Mouse (Mus musculus): ENCODE data around the gene Slf2. TPM values are rescaled to one million over a fixed set of nuclear protein-coding genes. Genes with fewer than 3 reads are reported as not detected.
A peak's percentile ranks its signal among the peaks of the same experiment; 100 is the strongest.

Slf2 gene
- total RNA-seq, 1 experiment from 2014 or later, result 52.4 TPM

DNA sequence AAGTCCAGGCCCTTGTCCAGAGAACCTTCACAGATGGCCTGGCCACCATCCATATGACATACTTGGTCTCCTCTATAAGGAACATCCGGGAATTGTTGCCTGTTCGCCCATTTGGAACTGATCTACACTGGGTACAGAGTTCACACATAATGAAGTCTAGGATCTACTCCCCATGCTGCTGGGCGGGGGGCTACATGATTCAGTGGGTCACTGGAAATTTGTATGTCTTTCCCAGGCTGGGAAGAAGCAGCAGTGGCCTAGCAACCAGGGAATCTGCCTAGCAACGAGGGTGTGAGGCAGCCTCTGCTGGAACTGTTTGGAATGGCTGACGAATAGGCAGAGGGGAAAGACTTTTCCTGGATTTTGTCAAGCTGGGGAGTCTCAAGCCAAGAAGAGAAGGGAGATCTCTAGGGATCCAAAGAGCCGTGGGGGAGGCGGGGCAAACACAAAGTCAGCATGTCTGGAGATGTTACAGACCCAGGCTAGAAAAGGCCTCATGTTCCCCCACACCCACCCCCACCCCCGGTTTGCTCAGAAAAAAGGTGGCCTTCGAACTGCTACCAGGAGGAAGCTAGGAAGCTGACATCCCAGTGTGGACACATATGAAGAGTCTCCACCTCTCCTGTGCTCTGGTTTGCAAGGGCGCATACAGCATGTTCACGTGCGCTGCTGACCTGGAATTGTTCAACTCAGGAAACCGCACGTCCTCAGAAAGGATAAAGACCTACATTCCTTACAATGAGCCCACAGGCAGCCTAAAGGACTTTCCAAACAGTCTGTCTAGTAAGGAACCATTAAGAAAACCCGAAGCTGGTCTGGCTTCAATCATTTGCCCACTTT is 22.9 kb upstream of the Slf2 start:
- no peak for ATAC-seq (replicated peaks; ENCODE audit: low read depth, poor library complexity, severe bottlenecking)

DNA sequence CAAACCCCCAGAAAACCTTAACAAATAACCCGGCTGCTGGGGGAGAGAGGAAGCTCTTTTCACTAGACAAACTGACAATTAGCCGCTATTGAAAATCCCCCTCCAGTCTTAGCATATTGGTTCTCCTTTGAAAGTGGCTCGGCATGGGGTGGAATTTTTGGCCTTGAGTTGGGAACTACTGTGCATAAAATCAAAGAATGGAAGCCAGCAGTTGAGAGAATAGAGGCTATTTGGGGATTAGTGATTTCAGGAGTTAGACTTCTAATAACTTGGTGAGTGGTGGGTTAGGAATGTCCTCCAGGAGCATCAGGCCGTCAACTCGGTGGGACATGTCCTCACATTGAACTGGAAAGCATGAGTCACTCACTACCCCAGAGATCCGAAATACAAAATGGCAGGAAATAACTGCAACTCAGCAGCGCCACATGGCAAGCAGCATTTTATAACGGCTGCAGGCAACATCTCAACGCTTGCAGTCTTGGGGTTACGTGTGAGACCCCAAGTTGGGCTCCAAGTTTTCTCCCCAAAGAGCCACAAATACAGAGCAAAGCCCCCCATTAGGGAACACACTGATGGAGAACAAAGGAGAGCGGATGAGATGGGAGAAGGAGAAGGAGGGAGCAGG is 22.0 kb upstream of the Slf2 start:
- no peak for ATAC-seq (replicated peaks; ENCODE audit: low read depth, poor library complexity, severe bottlenecking)

DNA sequence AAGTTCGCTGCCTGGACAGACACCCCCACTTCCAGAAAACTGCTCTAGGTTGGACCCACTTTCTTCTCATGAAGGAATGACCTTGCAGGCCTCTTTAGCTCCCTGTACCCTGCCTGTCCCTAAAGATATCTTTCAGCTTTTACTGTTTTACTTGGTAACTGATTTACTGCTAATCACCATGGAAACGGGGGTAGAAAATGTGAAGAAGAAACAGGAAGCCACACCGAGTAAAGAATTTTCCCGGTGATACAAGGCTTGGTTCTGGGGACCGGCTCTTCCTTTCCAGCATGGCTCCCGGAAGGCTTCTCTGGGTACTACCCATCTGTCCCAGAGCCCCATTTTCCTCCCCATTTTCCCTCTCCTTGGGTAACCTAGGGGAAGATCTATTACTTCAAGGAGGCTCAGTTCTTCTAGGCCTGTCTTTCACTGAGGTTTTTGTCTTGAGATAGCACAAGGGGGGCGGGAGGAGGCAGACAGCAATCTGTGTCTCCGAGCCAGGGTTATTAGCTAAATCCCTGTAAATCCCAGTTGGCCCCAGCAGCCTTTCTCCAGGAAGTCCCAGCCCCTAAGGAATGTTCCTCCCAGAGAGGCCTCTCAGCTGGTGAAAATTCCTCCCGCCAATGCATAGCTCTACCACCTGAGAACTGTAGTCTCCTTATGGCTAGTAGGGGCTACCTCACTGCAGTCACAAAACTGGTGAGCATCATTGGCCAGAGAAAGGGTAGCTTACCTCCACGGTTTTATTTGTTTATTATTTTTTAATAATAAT is 16.3 kb upstream of the Slf2 start:
- no peak for ATAC-seq (replicated peaks; ENCODE audit: low read depth, poor library complexity, severe bottlenecking)

DNA sequence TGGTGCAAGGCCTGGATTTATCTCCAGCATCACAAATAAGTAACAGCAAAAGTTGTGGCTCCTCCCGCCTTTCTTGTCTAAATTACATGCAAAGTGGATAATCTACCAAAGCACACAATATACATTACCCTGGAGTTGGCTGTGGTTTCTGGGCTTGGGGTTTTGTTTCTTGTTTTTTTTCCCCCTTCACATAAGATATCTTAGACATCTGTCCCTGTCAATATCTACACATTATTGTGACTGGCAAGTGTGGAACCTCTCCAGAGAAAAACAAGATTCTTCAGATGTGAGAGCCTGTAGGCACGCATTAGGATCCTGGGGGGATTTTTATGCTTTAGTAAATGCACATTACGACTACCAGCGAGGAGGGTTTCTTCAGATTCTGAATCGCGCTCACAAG is 12.8 kb upstream of the Slf2 start:
- ATAC-seq (replicated peaks; ENCODE audit: low read depth, poor library complexity, severe bottlenecking), result no peak

DNA sequence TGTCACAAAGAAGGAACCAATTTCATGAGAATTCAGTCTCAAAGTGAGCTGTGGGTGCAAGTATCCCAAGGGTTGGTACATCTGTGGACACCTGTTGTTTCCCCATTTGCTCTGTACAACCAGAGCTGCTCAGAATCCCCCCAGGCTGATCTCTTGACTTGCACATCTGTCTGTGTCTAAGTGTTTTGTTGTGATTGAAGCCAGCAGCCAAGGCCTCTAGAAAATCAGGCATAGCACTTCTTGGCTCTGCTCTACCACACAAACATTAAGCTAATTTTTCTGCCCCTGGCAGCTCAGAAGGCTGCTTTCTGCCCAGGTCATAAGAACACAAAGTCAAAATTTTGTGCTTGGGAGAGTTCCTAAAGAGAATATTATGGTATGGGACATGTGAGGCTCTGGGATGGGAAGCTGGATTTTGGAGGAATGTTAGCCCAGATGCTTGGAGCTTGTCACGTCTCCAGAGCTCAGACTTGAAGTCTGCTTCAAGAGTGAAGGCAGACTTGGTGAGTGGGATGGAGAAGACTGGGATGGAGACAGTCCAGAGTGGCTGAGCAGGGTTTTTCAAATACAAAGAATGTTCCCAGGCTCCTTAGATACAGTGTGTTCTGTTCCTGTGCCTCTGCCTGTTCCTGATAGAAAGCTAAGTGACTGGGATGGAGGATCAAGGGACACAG is 9.3 kb upstream of the Slf2 start:
- no peak for ATAC-seq (replicated peaks; ENCODE audit: low read depth, poor library complexity, severe bottlenecking)

DNA sequence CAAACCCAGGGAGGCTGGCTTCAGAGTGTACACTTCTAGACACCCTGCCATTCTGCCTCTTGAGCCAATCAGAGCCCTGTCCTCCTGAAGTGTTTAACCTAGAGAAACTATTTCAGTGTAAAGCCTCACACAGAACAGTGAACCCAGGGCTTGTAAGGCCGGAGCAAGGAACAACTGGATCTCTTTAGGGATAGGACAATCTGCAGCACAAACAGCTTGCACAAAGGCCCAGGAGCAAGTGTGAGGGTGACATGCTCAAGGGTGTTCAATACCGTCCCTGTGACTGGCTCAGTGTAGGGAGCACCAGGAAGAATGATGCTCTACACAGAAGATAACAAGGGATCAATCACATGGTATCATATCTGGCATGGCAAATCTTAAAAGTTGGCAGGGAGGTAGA is 8.4 kb upstream of the Slf2 start:
- ATAC-seq (replicated peaks; ENCODE audit: low read depth, poor library complexity, severe bottlenecking), result no peak

DNA sequence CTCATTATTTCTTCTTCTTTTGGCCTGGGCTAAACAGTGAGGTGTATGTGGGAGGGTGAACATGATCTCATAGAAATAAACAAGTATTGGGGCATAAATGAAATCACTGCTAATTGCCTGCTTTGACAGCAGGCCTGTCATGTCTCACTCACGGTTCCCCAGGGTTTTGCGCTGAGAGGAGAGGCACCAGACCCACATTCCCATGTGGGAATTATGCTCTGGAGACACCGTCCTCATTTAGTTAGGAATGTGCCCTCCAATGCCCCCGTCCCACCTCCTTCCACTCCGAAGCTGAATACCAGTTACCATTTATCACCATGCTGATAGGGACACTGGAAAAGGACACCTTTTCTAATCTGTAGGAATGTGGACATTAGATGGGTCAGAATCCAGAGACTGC is 6.3 kb upstream of the Slf2 start:
- no peak for ATAC-seq (replicated peaks; ENCODE audit: low read depth, poor library complexity, severe bottlenecking)

DNA sequence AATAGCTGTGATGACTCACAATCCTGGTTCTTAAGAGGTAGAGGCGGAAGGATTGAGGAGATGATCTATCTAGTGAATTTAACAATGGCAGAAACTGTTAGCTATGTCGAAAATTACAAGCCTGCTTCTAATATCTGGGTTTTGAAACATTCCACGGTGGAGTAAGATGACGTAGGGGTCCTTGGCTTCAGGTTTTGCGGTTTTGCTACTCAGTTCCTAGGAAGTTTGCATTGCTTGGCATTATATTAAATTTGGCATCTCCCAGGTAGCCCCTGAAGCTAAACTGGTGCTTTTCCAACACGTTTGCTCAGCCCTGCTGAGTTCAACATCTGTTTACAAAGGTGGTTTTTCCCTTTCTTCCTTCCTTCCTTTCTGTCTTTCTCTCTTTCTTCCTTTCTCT is 4.2 kb upstream of the Slf2 start:
- no peak for ATAC-seq (replicated peaks; ENCODE audit: low read depth, poor library complexity, severe bottlenecking)

DNA sequence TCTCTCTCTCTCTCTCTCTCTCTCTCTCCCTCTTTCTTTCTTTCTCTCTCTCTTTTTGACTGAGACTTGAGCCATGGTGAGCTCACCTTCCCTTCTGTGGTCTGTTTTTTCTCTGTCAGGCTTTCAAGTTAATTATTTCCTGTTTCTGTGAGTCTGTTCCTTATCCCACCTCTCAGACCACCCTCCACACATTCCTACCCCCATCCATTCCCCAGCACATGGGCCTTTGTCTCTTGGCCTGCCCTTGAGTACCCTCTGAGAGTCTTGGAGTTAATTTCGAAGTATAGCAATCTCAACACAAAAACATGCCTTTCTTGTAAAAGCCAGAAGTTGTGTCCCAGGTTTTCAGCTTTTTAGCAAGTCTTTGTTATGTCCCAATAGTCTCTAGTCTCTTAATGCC is 3.7 kb upstream of the Slf2 start:
- ATAC-seq (replicated peaks; ENCODE audit: low read depth, poor library complexity, severe bottlenecking), result no peak

DNA sequence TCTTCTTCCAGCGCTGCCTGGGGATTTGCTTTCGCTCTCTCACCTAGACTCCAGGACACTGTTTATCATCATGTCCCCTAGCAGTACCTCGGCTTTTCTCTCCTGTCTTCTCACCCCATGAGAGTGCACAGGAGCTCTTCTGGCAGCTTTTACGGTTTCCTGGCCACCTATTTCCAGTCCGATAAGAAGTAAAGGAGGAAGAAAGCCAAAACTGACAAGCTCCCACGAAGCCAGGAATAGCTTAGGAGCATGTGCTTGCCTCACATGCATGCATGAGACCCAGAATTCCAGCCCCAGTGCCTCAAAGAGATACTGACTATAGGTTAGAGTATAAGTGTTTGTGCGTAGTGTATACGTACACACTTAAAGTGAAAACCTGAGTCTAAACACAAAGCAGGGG is 2.8 kb upstream of the Slf2 start:
- no peak for ATAC-seq (replicated peaks; ENCODE audit: low read depth, poor library complexity, severe bottlenecking)

DNA sequence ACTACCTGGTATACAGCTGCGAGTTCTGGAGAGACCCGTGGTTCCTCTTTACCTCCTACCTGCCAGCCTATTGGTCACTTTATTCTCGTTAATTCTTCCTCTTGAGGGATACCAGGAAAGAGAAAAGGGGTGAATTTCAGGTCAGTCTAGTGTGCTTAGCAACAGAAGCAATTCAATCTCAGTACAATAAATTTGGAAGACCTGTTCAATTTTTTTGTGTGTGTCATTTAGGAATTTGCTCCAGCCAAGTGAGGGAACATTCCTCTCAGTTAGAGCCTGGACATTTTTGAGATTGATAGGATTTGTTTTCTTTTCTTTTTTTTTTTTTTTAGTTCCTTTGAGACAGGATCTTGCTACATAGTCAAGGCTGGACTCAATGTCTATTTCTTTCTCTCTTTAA is 1.7 kb upstream of the Slf2 start:
- ATAC-seq (replicated peaks; ENCODE audit: low read depth, poor library complexity, severe bottlenecking), result no peak

DNA sequence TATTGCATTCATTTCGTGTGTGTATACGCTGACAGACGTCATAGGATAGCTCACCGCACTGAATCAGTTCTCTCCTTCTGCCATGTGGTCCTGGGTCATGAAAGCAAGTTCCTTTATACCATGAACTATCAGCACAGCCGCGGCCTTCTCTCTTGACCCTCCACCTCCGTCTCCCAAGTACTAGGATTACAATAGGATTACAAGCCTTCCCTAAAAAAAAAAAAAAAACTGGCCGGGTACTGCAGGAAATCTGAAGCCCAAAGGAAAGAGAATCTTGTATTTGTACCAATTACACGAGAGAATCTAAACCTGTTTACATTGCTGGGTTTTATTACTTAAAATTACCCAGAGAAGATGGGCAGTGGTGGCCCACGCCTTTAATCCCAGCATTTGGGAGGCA is 1.3 kb upstream of the Slf2 start:
- ATAC-seq (replicated peaks; ENCODE audit: low read depth, poor library complexity, severe bottlenecking), result no peak

DNA sequence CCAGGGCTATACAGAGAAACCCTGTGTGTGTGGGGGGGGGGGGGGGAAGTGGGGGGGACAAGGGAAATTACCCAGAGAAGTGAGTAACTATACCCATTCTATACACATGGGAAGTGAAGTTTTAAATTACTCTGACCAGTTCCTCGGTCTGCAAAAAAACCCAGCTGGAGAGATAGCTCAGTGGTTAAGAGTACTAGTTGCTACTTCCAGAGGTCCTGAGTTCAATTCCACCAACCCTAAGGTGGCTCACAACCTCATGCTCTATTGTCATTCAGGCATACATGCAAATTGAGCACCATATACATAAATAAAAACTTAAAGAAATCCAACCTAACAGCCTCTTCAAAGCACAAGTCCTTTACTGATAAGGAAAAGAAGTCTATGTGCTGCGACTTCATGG is 829 bp upstream of the Slf2 start:
- no peak for ATAC-seq (replicated peaks; ENCODE audit: low read depth, poor library complexity, severe bottlenecking)

DNA sequence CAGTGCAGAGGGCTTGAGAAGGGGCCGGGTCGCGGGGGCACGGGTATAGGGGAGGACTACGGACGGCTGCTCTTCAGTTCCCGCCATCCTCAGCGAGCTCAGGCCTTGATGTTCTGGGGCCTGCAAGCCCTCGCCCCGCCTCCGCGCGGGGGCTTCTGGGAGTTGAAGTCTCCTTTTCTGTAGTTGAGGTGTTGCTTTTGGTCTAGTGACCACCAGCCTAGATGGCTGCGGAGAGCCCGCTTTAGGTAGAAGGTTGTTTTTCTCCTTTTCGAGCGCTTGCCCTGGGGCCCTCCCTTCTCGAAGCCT is 456 bp downstream of the Slf2 start:
- peak; percentile 65 for ATAC-seq (replicated peaks; ENCODE audit: low read depth, poor library complexity, severe bottlenecking)

DNA sequence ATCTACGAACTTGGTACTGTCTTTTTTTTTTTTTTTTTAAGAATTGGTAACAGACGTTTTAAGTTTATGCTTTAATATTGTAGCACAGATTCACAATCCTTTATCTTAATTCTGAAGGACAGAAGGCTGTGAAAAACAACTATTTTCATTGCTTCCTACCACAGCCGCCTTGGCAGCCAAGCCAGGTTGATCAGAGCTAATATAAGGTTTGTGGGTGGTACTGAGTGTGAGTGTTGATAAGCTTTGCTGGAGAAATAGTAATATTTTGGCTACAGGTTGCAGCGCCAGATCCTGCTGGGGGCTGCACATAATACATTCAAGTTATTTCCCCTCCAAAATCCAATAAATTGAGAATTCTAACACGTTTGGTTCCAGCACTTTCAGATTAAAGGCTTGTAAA is 1.1 kb downstream of the Slf2 start:
- ATAC-seq (replicated peaks; ENCODE audit: low read depth, poor library complexity, severe bottlenecking), result no peak

DNA sequence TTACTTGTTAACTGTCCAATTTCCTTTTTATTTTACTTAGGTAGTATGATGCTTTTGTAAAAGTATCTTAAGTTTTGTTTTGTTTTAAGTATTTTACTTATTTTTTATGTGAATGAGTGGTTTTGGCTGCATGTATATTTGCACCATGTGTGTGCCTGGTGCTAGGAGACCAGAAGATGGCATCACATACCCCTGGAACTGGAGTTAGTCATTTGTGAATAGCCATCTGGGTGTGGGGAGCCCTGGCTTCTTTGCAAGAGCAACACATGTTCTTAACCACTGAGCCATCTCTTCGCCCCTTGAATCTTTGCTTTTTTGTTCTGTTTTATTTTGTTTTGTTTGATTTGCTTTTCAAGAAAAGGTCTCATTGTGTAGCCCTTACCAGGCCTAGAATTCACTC is 2.2 kb downstream of the Slf2 start:
- no peak for ATAC-seq (replicated peaks; ENCODE audit: low read depth, poor library complexity, severe bottlenecking)

DNA sequence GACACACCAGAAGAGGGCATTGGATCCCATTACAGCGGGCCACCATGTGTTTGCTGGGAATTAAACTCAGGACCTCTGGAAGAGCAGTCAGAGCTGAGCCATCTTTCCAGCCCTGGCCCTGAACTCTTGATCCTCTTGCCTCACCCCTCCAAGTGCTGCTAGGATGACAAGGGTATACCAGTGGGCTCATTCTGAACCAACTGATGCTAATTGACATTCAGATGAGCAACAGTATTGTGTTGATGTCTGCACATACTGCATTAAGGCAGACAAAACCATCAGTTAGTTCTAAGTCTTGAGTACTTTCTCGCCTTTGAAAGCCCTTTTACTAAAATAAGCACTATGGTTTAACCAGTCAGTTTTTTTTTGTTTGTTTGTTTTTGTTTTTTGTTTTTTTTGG is 28.7 kb downstream of the Slf2 start:
- no peak for ATAC-seq (replicated peaks; ENCODE audit: low read depth, poor library complexity, severe bottlenecking)

DNA sequence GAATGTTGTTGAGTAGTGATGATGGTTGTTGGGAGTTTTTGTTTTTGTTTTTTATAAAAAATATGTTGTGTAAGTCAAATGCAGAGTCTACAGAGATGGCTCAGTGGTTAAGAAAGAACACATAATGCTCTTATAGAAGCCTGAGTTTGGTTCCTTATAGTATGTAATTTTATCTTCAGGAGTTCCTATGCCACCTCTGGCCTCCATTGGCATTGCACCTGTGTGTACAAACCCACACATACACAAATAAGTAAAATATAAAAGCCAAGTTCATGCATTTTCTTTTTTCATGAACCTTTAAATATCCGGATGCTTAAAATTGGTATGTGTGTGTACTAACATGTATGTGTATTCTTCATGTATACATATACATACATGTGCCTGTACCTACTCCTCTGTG is 35.0 kb downstream of the Slf2 start:
- no peak for ATAC-seq (replicated peaks; ENCODE audit: low read depth, poor library complexity, severe bottlenecking)

DNA sequence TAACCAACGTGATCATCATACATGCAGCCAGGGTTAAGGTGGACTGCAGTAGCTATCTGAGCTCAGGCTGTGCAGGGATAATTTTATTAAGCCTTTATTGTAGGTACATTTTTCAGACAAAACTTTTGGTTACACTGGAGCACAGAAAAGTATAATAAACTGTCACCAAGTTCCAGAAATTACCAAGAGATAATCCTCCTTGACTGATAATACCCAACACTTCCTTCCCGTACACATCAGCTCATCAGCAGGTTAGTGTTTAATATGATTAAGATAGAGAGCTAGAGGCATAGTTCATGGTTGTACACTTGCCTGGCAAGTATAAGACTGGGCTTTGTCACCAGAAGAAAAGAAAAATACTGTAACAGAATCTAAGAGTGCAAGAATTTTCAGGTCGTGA is 37.4 kb downstream of the Slf2 start:
- ATAC-seq (replicated peaks; ENCODE audit: low read depth, poor library complexity, severe bottlenecking), result no peak

DNA sequence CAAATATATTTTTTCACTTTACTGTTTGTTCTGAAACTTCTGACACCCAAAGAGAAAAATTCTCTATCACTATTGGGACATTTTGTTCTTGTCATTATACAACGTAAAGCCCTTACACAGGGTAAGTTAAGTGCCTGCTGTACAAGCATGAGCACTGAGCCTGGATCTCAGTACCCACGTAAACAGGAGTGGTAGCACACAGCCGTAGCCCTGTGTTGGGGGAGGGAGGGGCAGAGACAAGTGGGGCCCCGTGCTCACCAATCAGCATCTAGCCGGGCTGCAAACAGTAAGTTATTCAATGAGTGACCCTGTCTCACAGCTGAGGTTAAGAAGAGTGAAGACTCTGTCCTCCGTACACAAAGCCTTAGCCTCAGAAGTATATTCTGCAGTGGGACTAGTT is 45.7 kb downstream of the Slf2 start:
- ATAC-seq (replicated peaks; ENCODE audit: low read depth, poor library complexity, severe bottlenecking), result no peak

DNA sequence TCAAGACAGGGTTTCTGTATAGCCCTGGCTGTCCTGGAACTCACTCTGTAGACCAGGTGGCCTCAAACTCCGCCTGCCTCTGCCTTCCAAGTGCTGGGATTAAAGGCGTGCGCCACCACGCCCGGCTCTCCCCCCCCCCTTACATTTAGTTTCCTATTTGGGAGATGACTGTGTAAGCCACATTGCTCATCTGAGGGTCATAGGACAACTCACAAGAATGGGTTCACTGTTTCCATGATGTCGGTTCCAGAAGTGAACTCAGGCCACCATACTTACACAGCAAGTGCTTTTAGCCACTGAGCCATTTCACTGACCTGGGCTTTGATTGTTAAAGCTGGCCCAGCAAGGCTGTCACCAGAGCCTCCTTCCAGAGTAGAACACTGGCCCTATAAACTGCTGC is 46.2 kb downstream of the Slf2 start:
- no peak for ATAC-seq (replicated peaks; ENCODE audit: low read depth, poor library complexity, severe bottlenecking)

All from common myeloid progenitor, adult 5-6 weeks (primary cell).